20 mouse cellular contexts compared by ENCODE assay signal in genomic region chr7:46555731-46556130, GRCm38 (mm10).
A peak's percentile ranks its signal among the peaks of the same experiment; 100 is the strongest.
DNase-seq lines count a peak whose midpoint lies in the region; ATAC-seq and TF ChIP-seq lines count a peak whose summit lies in the region.
"Had no signal": no experiment of that assay in that cellular context is flagged by ENCODE, and none has a peak within 500 bp of the region (broad histone marks: within the 10 kb centered on the region; RNA-seq: fewer than 3 reads in every experiment).

No protein-coding gene starts in this region.

- no peak for TF ChIP-seq CTCF in cerebellum, adult 2 months (IDR thresholded peaks at IDR 0.05; ENCODE audit: borderline replicate concordance, insufficient read depth, low read depth, low read length)

- H3K27ac ChIP-seq in cerebellum, adult 2 months (ENCODE audit: insufficient read depth, low read length), result peak overlapping the region; percentile 12; the same call in 1 of the 2 replicates
- no peak overlapping the region for H3K27ac ChIP-seq in kidney, embryonic 14.5 days (ENCODE audit: low read depth, low read length)
- 0 out of 2 replicates have a peak overlapping the region, but pooled peaks have one; percentile 32 for H3K27ac ChIP-seq in midbrain, embryonic 13.5 days
- no peak overlapping the region for H3K27ac ChIP-seq in midbrain, embryonic 15.5 days
- H3K27ac ChIP-seq: heart, embryonic 10.5 days; limb, embryonic 13.5 days; liver, embryonic 13.5 days had no signal

- H3K9ac ChIP-seq in kidney, embryonic 14.5 days (ENCODE audit: low read depth, low read length), result no peak overlapping the region
- no peak overlapping the region for H3K9ac ChIP-seq in midbrain, embryonic 13.5 days (replicated peaks)
- H3K9ac ChIP-seq in midbrain, embryonic 15.5 days, result no peak overlapping the region
- H3K9ac ChIP-seq: forebrain, postnatal 0 days; hindbrain, embryonic 12.5 days; limb, embryonic 13.5 days; liver, embryonic 13.5 days; lung, embryonic 14.5 days had no signal

- peak in 1 of 2 experiments; percentile 57 for DNase-seq in cerebellum, adult 2 months
- no peak for DNase-seq in cerebellum, postnatal 36 days
- DNase-seq in kidney, adult 18-20 months, result peak; percentile 21
- DNase-seq in adrenal gland, postnatal 36 days, result peak; percentile 70
- no peak for DNase-seq in thymus, postnatal 14 days
- DNase-seq: B cell, adult 2 months; cerebellum, adult 8-10 months; gastrocnemius, postnatal 36 days; liver, embryonic 13.5 days; lung, embryonic 14.5 days; lung, postnatal 36 days; right cerebral cortex, adult 18-20 months had no signal

- H3K36me3 ChIP-seq in kidney, embryonic 14.5 days (ENCODE audit: control insufficient read depth, insufficient read depth, low read length), result no peaks in the 10 kb centered on the region
- no peaks in the 10 kb centered on the region for H3K36me3 ChIP-seq in midbrain, embryonic 13.5 days
- H3K36me3 ChIP-seq in midbrain, embryonic 15.5 days (replicated peaks), result no peaks in the 10 kb centered on the region
- H3K36me3 ChIP-seq: heart, embryonic 10.5 days; hindbrain, embryonic 12.5 days; limb, embryonic 13.5 days; liver, embryonic 13.5 days had no signal

- no peak for ATAC-seq in kidney, embryonic 14.5 days (ENCODE audit: low FRiP score, low TSS enrichment)
- ATAC-seq in midbrain, embryonic 13.5 days, result no peak
- no peak for ATAC-seq in midbrain, embryonic 15.5 days (replicated peaks)

- H3K9me3 ChIP-seq in kidney, embryonic 14.5 days (ENCODE audit: control insufficient read depth, low read length), result no peaks in the 10 kb centered on the region
- H3K9me3 ChIP-seq in midbrain, embryonic 13.5 days, result no peaks in the 10 kb centered on the region
- H3K9me3 ChIP-seq in midbrain, embryonic 15.5 days, result no peaks in the 10 kb centered on the region
- H3K9me3 ChIP-seq: heart, embryonic 10.5 days; hindbrain, embryonic 12.5 days; limb, embryonic 13.5 days; liver, embryonic 13.5 days had no signal

- 72% methylated on average over 7 of the region's 7 CpGs for WGBS in cerebellum, adult 2 months
- 80% methylated on average over 7 of the region's 7 CpGs for WGBS in kidney, embryonic 14.5 days
- WGBS in midbrain, embryonic 13.5 days, result 90% methylated on average over 7 of the region's 7 CpGs
- 93% methylated on average over 7 of the region's 7 CpGs for WGBS in midbrain, embryonic 15.5 days

- H3K4me2 ChIP-seq in kidney, embryonic 14.5 days (replicated peaks; ENCODE audit: low read depth, low read length), result no peak overlapping the region
- H3K4me2 ChIP-seq in midbrain, embryonic 13.5 days (replicated peaks), result no peak overlapping the region
- H3K4me2 ChIP-seq in midbrain, embryonic 15.5 days, result no peak overlapping the region
- H3K4me2 ChIP-seq: hindbrain, embryonic 12.5 days; limb, embryonic 13.5 days; liver, embryonic 13.5 days; lung, embryonic 14.5 days had no signal

- no peaks in the 10 kb centered on the region for H3K27me3 ChIP-seq in cerebellum, adult 2 months (ENCODE audit: control insufficient read depth, insufficient read depth, low read length)
- no peaks in the 10 kb centered on the region for H3K27me3 ChIP-seq in kidney, embryonic 14.5 days (ENCODE audit: control insufficient read depth, insufficient read depth, low read length)
- H3K27me3 ChIP-seq in midbrain, embryonic 13.5 days, result no peaks in the 10 kb centered on the region
- no peaks in the 10 kb centered on the region for H3K27me3 ChIP-seq in midbrain, embryonic 15.5 days (replicated peaks)
- H3K27me3 ChIP-seq: hindbrain, embryonic 12.5 days; limb, embryonic 13.5 days; liver, embryonic 13.5 days had no signal

- H3K4me3 ChIP-seq in cerebellum, adult 2 months (replicated peaks; ENCODE audit: insufficient read depth, low read depth, low read length), result no peak overlapping the region
- H3K4me3 ChIP-seq in kidney, embryonic 14.5 days (ENCODE audit: low read length), result no peak overlapping the region
- H3K4me3 ChIP-seq in midbrain, embryonic 13.5 days (replicated peaks), result no peak overlapping the region
- H3K4me3 ChIP-seq in midbrain, embryonic 15.5 days, result no peak overlapping the region
- H3K4me3 ChIP-seq: erythroblast, embryonic 14.5 days; heart, embryonic 10.5 days; hindbrain, embryonic 12.5 days; limb, embryonic 13.5 days; liver, embryonic 13.5 days had no signal

- no peak for TF ChIP-seq POLR2A in cerebellum, adult 2 months (IDR thresholded peaks at IDR 0.05; ENCODE audit: borderline replicate concordance, insufficient read depth, low read length)

- peaks cover 72% of the 10 kb centered on the region for H3K4me1 ChIP-seq in cerebellum, adult 2 months (ENCODE audit: control insufficient read depth, insufficient read depth, low read length)
- H3K4me1 ChIP-seq in kidney, embryonic 14.5 days (ENCODE audit: control insufficient read depth, insufficient read depth, low read length), result no peaks in the 10 kb centered on the region
- peaks cover 51% of the 10 kb centered on the region for H3K4me1 ChIP-seq in midbrain, embryonic 13.5 days (replicated peaks)
- peaks cover 38% of the 10 kb centered on the region for H3K4me1 ChIP-seq in midbrain, embryonic 15.5 days
- H3K4me1 ChIP-seq: limb, embryonic 13.5 days had no signal

Comparison
In these comparisons a context has a peak if more than half of its experiments do, and no peak if none do; other contexts are left out.
1. H3K27ac ChIP-seq: peak in cerebellum, adult 2 months (single experiment) and midbrain, embryonic 13.5 days (single experiment); none in kidney, embryonic 14.5 days (single experiment) and midbrain, embryonic 15.5 days (single experiment).
2. DNase-seq: peak in kidney, adult 18-20 months (single experiment) and adrenal gland, postnatal 36 days (2 of 2); none in cerebellum, postnatal 36 days (0 of 2) and thymus, postnatal 14 days (single experiment).